ENCODE assay signal across 8 mouse cellular contexts in the genomic region with DNA sequence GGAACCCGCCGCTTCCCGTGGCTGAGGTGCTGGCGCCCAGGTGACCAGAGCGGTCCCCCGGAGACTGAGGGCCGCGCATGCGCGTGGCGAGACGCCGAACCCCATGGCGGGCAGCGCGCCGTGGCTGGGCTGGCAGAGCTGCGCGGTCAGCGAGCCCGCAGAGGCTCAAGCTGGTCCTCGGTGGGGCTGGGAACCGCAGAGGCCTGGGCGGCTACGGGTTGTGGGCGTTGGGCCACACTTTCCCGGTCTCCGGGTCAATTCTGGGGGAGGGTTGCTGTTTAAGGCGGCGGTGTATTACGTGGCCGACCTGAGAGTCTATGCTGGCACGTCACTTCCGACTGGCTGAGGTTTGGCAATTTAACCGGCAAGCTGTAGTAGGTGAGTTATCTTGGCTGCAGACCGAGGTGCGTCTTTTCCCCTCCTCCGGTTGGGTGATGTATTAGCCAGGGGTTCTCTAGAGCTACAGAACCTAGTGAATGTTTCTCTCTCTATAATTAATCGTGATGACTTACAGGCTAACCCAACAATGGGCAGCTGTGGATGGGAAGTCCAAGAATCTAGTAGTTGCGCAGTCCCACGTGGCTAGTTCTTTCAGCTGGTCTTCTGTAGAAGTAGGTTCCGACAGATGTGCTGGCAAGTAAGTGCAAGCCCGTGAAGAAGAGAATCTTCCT. TPM values are rescaled to one million over a fixed set of nuclear protein-coding genes. Genes with fewer than 3 reads are reported as not detected.
DNase-seq lines count a peak whose midpoint lies in the region; ATAC-seq and TF ChIP-seq lines count a peak whose summit lies in the region.

Gene Trim39 (minus strand): TSS at position 662 of the 671 bp plus-strand sequence.

- no peak for DNase-seq in testis, postnatal 10 days (ENCODE audit: low spot score)
- DNase-seq in cerebellum, adult 18-20 months: peak; percentile 85 to 92
- DNase-seq in forelimb bud, embryonic 11.5 days (ENCODE audit: low read depth, low spot score): peak; percentile 79
- peak; percentile 93 for DNase-seq in intestine, embryonic 14.5 days (ENCODE audit: low spot score)
- peak; percentile 84 for DNase-seq in limb, embryonic 11.5 days (ENCODE audit: low spot score)
- DNase-seq in spleen, postnatal 4 days (ENCODE audit: low spot score in 2 of 2): peak; percentile 76 to 90

- peak within 1 kb of the TSS; percentile 94 for H3K27ac ChIP-seq in testis, adult 2 months (ENCODE audit: control insufficient read depth, insufficient read depth, low read depth, low read length)
- H3K27ac ChIP-seq in intestine, embryonic 14.5 days (ENCODE audit: low read depth): peak within 1 kb of the TSS; percentile 92
- H3K27ac ChIP-seq in limb, embryonic 11.5 days (replicated peaks; ENCODE audit: low read depth, low read length): peak within 1 kb of the TSS; percentile 82
- H3K27ac ChIP-seq in midbrain, embryonic 15.5 days: peak within 1 kb of the TSS; percentile 99

- H3K36me3 ChIP-seq in testis, adult 2 months (ENCODE audit: control insufficient read depth, insufficient read depth, low read length): peaks cover 5% of the 10 kb centered on the region; the same call in 1 of the 2 replicates
- H3K36me3 ChIP-seq in intestine, embryonic 14.5 days (ENCODE audit: control insufficient read depth, insufficient read depth, low read length): peaks cover 31% of the 10 kb centered on the region
- H3K36me3 ChIP-seq in limb, embryonic 11.5 days (ENCODE audit: control insufficient read depth, insufficient read depth, low read length): peaks cover 7% of the 10 kb centered on the region; the same call in 1 of the 2 replicates
- peaks cover 10% of the 10 kb centered on the region for H3K36me3 ChIP-seq in midbrain, embryonic 15.5 days (replicated peaks)

- WGBS in intestine, embryonic 14.5 days: 2% methylated on average over 43 of the region's 43 CpGs
- WGBS in limb, embryonic 11.5 days: 1% methylated on average over 43 of the region's 43 CpGs
- WGBS in midbrain, embryonic 15.5 days: 2% methylated on average over 42 of the region's 43 CpGs

- peak; percentile 49; the same call in 1 of the 2 replicates for TF ChIP-seq POLR2A in testis, adult 2 months (IDR thresholded peaks at IDR 0.05; ENCODE audit: control insufficient read depth, low read depth, low read length)

- no peak for TF ChIP-seq CTCF in testis, adult 2 months (IDR thresholded peaks at IDR 0.05; ENCODE audit: control insufficient read depth, insufficient read depth, insufficient replicate concordance, low read depth, low read length)

- peak; percentile 88 for ATAC-seq in intestine, embryonic 14.5 days (replicated peaks; ENCODE audit: low FRiP score, low TSS enrichment, low read depth)
- ATAC-seq in limb, embryonic 11.5 days (ENCODE audit: insufficient number of reproducible peaks, low FRiP score, low TSS enrichment, low read depth): peak; percentile 76; the same call in 1 of the 2 replicates
- ATAC-seq in midbrain, embryonic 15.5 days (replicated peaks): peak; percentile 90

- H3K9ac ChIP-seq in intestine, embryonic 14.5 days (ENCODE audit: low read length): peak within 1 kb of the TSS; percentile 93
- peak within 1 kb of the TSS; percentile 93 for H3K9ac ChIP-seq in limb, embryonic 11.5 days (ENCODE audit: low read length)
- peak within 1 kb of the TSS; percentile 95 for H3K9ac ChIP-seq in midbrain, embryonic 15.5 days

- no peaks in the 10 kb centered on the region; the same call in none of the 2 replicates for H3K4me1 ChIP-seq in testis, adult 2 months (ENCODE audit: control insufficient read depth, insufficient read depth, low read length)
- H3K4me1 ChIP-seq in intestine, embryonic 14.5 days (replicated peaks; ENCODE audit: control insufficient read depth, insufficient read depth, low read length): peaks cover 15% of the 10 kb centered on the region
- H3K4me1 ChIP-seq in limb, embryonic 11.5 days (ENCODE audit: control insufficient read depth, insufficient read depth, low read length): peaks cover 8% of the 10 kb centered on the region; the same call in 1 of the 2 replicates
- H3K4me1 ChIP-seq in midbrain, embryonic 15.5 days: peaks cover 32% of the 10 kb centered on the region

- H3K27me3 ChIP-seq in testis, adult 2 months (ENCODE audit: control insufficient read depth, insufficient read depth, low read length): no peaks in the 10 kb centered on the region
- H3K27me3 ChIP-seq in intestine, embryonic 14.5 days (replicated peaks; ENCODE audit: control insufficient read depth, insufficient read depth, low read length): no peaks in the 10 kb centered on the region
- H3K27me3 ChIP-seq in limb, embryonic 11.5 days (ENCODE audit: control insufficient read depth, insufficient read depth, low read length): no peaks in the 10 kb centered on the region
- H3K27me3 ChIP-seq in midbrain, embryonic 15.5 days (replicated peaks): no peaks in the 10 kb centered on the region

- H3K4me2 ChIP-seq in intestine, embryonic 14.5 days (ENCODE audit: low read length): peak within 1 kb of the TSS; percentile 85
- peak within 1 kb of the TSS; percentile 88 for H3K4me2 ChIP-seq in limb, embryonic 11.5 days (ENCODE audit: low read depth, severe bottlenecking)
- peak within 1 kb of the TSS; percentile 88 for H3K4me2 ChIP-seq in midbrain, embryonic 15.5 days

- peak within 1 kb of the TSS; percentile 95 for H3K4me3 ChIP-seq in testis, adult 2 months (ENCODE audit: control insufficient read depth, low read depth, low read length)
- H3K4me3 ChIP-seq in intestine, embryonic 14.5 days (ENCODE audit: low read depth, low read length): peak within 1 kb of the TSS; percentile 95
- peak within 1 kb of the TSS; percentile 89 for H3K4me3 ChIP-seq in limb, embryonic 11.5 days (ENCODE audit: low read depth, low read length)
- peak within 1 kb of the TSS; percentile 91 for H3K4me3 ChIP-seq in midbrain, embryonic 15.5 days

- no peaks in the 10 kb centered on the region for H3K9me3 ChIP-seq in intestine, embryonic 14.5 days (ENCODE audit: control insufficient read depth, low read length)
- no peaks in the 10 kb centered on the region for H3K9me3 ChIP-seq in limb, embryonic 11.5 days (ENCODE audit: control insufficient read depth, low read length)
- H3K9me3 ChIP-seq in midbrain, embryonic 15.5 days: no peaks in the 10 kb centered on the region

RNA-seq across cellular contexts. Expression of gene Trim39, which starts in this region (rescaled TPM):
- polyA plus RNA-seq in testis, adult 2 months (2012; rRNA removed): 44.3 and 45.4 TPM in 2 replicates
- 11.3 and 13.6 TPM in 2 replicates for polyA plus RNA-seq in intestine, embryonic 14.5 days (2014; fragmentation: Nextera tagmentation; extraction: Ambion mirVana)
- polyA plus RNA-seq in limb, embryonic 11.5 days (2014; fragmentation: Nextera tagmentation; extraction: Ambion mirVana): 17.9 and 22.2 TPM in 2 replicates
- 29.0 and 31.2 TPM in 2 replicates for polyA plus RNA-seq in midbrain, embryonic 15.5 days (2015; fragmentation: Nextera tagmentation; extraction: Ambion mirVana)
